Mouse (Mus musculus): ENCODE results near the gene Ggt6. TPM values are rescaled to one million over a fixed set of nuclear protein-coding genes. Genes with fewer than 3 reads are reported as not detected.

Gene Ggt6
- polyA plus RNA-seq (2017; shearing (Covaris generic)), result not detected

GRCm38 (mm10) chr11:72434963-72435693 lies at the start of gene Ggt6:
Gene Ggt6, plus strand, starts transcription at chr11:72435526.

GRCm38 (mm10) chr11:72411093-72411921 lies 24.0 kb upstream of the Ggt6 start, which contains the start of gene Smtnl2:
Gene Smtnl2, minus strand, starts transcription at chr11:72411713.

GRCm38 (mm10) chr11:72440965-72441664 lies 5.8 kb downstream of the Ggt6 start, which contains the start of gene Mybbp1a:
Gene Mybbp1a, plus strand, starts transcription at chr11:72441355.

Other genes starting within 250 kb of the Ggt6 start
- 0.14 TPM for gene Gm43951, start 228.7 kb upstream of the Ggt6 start, polyA plus RNA-seq (2017; shearing (Covaris generic))
- gene 4933427D14Rik, start 228.1 kb upstream of the Ggt6 start, polyA plus RNA-seq (2017; shearing (Covaris generic)), result 21.7 TPM
- gene Txndc17, start 228.0 kb upstream of the Ggt6 start, polyA plus RNA-seq (2017; shearing (Covaris generic)), result 87.8 TPM
- gene Med31, start 219.9 kb upstream of the Ggt6 start, polyA plus RNA-seq (2017; shearing (Covaris generic)), result 19.8 TPM
- not detected for gene Slc13a5, start 168.3 kb upstream of the Ggt6 start, polyA plus RNA-seq (2017; shearing (Covaris generic))
- 90.2 TPM for gene Xaf1, start 133.9 kb upstream of the Ggt6 start, polyA plus RNA-seq (2017; shearing (Covaris generic))
- 0.65 TPM for gene Fbxo39, start 121.1 kb upstream of the Ggt6 start, polyA plus RNA-seq (2017; shearing (Covaris generic))
- not detected for gene Tekt1, start 73.1 kb upstream of the Ggt6 start, polyA plus RNA-seq (2017; shearing (Covaris generic))
- not detected for gene Smtnl2, start 23.8 kb upstream of the Ggt6 start, polyA plus RNA-seq (2017; shearing (Covaris generic))
- 122 TPM for gene Mybbp1a, start 5.8 kb downstream of the Ggt6 start, polyA plus RNA-seq (2017; shearing (Covaris generic))
- gene Spns2, start 54.4 kb downstream of the Ggt6 start, polyA plus RNA-seq (2017; shearing (Covaris generic)), result not detected
- gene Spns3, start 115.0 kb downstream of the Ggt6 start, polyA plus RNA-seq (2017; shearing (Covaris generic)), result 1.1 TPM
- 68.5 TPM for gene Ube2g1, start 171.8 kb downstream of the Ggt6 start, polyA plus RNA-seq (2017; shearing (Covaris generic))